Mouse (Mus musculus) small intestine, adult 2 months (tissue): Measurements from ENCODE around the gene Uba7. TPM values are rescaled to one million over a fixed set of nuclear protein-coding genes. Genes with fewer than 3 reads are reported as not detected.

Experiments
- H3K27ac ChIP-seq: fragments of 200-500 bp; 2 replicates; pipeline ENCODE4 v1.5.1; 2012; ENCODE audit warnings: low read depth, low read length, control low read depth, inconsistent platforms; ENCODE audit not compliant: insufficient read depth
- H3K27me3 ChIP-seq: fragments of 200-500 bp; 2 replicates; pipeline ENCODE4 v1.6.1; 2012; ENCODE audit warnings: mild to moderate bottlenecking, moderate library complexity, low read length, inconsistent platforms; ENCODE audit not compliant: control insufficient read depth, insufficient read depth
- H3K36me3 ChIP-seq: fragments of 200-500 bp; 2 replicates; pipeline ENCODE4 v1.6.1; 2012; ENCODE audit warnings: mild to moderate bottlenecking, low read length, control low read depth, inconsistent platforms; ENCODE audit not compliant: control insufficient read depth, insufficient read depth
- H3K4me1 ChIP-seq: fragments of 200-500 bp; 2 replicates; pipeline ENCODE4 v1.6.1; 2012; ENCODE audit warnings: low read length, inconsistent platforms, mixed read lengths; ENCODE audit not compliant: control insufficient read depth, insufficient read depth, insufficient read length
- H3K4me3 ChIP-seq: fragments of 200-500 bp; 2 replicates; pipeline ENCODE4 v1.5.1; 2012; ENCODE audit warnings: low read depth, mild to moderate bottlenecking, control low read depth, inconsistent platforms, low read length, moderate library complexity
- CTCF ChIP-seq: fragments of 200-500 bp; IDR thresholded peaks from 2 replicates; pipeline ENCODE4 v1.5.1; 2012; ENCODE audit warnings: low read depth, mild to moderate bottlenecking, control low read depth, inconsistent platforms, low read length, moderate library complexity, mixed read lengths; ENCODE audit not compliant: insufficient replicate concordance, insufficient read length; ENCODE audit errors: extremely low read depth
- POLR2A ChIP-seq: fragments of 200-500 bp; IDR thresholded peaks from 2 replicates; pipeline ENCODE4 v1.6.1; 2012; ENCODE audit warnings: low read depth, mild to moderate bottlenecking, control low read depth, inconsistent platforms, low read length, moderate library complexity
- WGBS: fragments of 180-500 bp; shearing (Covaris S2); methylation state at CpG from one replicate; pipeline ENCODE4 v1.1.7; 2018; 5-methylcytosine and 5-hydroxymethylcytosine counted together
- polyA plus RNA-seq: library from polyadenylated mRNA; depleted of rRNA; stranded (reverse); fragments of >200 nt; gene quantifications from 2 replicates; pipeline ENCODE4 v1.2.3, GENCODE M21; 2012

Gene Uba7
- polyA plus RNA-seq, 1 experiment = 131 TPM

GRCm38 (mm10) chr9:107962916-107963315 lies 12.4 kb upstream of the Uba7 start:
- Histone ChIP-seq H3K27me3 (no peaks in the 10 kb centered on the region), H3K27ac (no peak overlapping the region), H3K36me3 (no peaks in the 10 kb centered on the region), H3K4me3 (no peak overlapping the region), H3K4me1 (no peaks in the 10 kb centered on the region)
- 98% methylated on average over 9 of the region's 9 CpGs for WGBS
- TF ChIP-seq CTCF (no peak), POLR2A (no peak)

DNA sequence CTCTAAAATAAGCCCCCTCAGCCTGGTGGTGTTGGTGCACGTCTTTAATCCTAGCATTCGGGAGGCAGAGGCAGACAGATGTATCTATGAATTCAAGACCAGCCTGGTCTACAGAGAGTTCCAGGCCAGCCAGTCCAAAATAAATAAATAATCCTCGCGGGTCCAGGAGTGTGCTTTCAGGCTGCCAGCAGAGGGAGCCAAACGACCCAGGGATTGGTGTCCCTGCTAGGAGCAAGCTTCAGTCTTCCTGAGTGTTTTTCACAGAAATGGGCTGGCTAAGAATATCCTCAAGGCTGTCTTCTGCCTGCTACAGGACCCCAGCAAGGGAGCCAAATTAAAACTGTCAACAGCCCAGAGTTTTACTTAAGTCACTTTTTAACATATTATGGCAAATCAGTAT lies 11.6 kb upstream of the Uba7 start:
- Histone ChIP-seq H3K4me3 (no peak overlapping the region), H3K4me1 (no peaks in the 10 kb centered on the region), H3K36me3 (no peaks in the 10 kb centered on the region), H3K27me3 (no peaks in the 10 kb centered on the region), H3K27ac (no peak overlapping the region)
- 18% methylated on average over 5 of the region's 5 CpGs for WGBS
- TF ChIP-seq CTCF = peak; percentile 98
- no peak for TF ChIP-seq POLR2A

DNA sequence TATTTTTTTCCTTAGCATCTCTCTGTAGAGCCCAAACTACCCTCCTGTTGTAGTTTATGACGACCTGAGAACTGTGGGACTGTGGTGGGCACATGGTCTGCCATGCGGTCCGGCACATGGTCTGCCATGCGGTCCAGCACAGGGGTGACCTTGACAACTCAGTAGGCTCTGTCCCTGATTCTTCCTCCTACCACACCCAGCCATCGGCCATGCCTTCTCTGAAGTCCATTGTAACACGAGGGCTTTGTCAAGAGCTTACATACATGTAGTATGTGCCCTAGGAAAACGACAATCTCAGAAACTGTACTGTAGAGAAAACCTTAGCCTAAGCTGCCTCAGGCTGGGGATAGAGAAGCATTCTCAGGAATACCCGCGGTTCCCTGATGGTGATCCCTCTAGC lies 10.6 kb upstream of the Uba7 start:
- no peaks in the 10 kb centered on the region for H3K27me3 ChIP-seq
- no peaks in the 10 kb centered on the region for H3K36me3 ChIP-seq
- WGBS = 91% methylated on average over 9 of the region's 9 CpGs
- H3K4me3 ChIP-seq = no peak overlapping the region
- H3K27ac ChIP-seq = no peak overlapping the region
- no peaks in the 10 kb centered on the region for H3K4me1 ChIP-seq
- TF ChIP-seq POLR2A = no peak
- no peak for TF ChIP-seq CTCF

- H3K36me3 ChIP-seq = no peaks in the 10 kb centered on the region
- TF ChIP-seq CTCF (no peak), POLR2A (no peak)
- no peak overlapping the region for H3K4me3 ChIP-seq
- 86% methylated on average over 10 of the region's 10 CpGs for WGBS
- H3K27me3 ChIP-seq = no peaks in the 10 kb centered on the region
- peaks cover 4% of the 10 kb centered on the region; the same call in 1 of the 2 replicates for H3K4me1 ChIP-seq
- H3K27ac ChIP-seq = no peak overlapping the region
Observed at GRCm38 (mm10) chr9:107966676-107967075, 8.6 kb upstream of the Uba7 start.

DNA sequence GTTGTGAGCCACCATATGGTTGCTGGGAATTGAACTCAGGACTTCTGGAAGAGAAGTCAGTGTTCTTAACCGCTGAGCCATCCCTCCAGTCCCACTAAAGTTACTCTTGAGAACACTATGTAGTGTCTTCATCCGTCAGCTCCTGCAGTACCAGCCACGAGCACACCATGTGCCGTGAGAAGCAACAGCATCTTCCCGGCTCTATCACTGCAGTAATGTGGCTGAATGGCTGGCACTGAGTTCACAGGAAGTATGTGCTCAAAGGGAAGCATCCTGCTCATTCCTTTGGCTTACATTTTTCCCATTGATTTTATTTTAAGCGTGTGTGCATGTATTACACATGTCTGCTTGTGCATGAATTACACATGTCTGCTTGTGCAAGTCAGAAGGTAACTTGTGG lies 7.9 kb upstream of the Uba7 start:
- H3K4me3 ChIP-seq = no peak overlapping the region
- H3K27me3 ChIP-seq = no peaks in the 10 kb centered on the region
- H3K4me1 ChIP-seq = peaks cover 4% of the 10 kb centered on the region; the same call in 1 of the 2 replicates
- no peak for TF ChIP-seq POLR2A
- TF ChIP-seq CTCF = no peak
- H3K36me3 ChIP-seq = no peaks in the 10 kb centered on the region
- 82% methylated on average over 6 of the region's 6 CpGs for WGBS
- no peak overlapping the region for H3K27ac ChIP-seq

GRCm38 (mm10) chr9:107968531-107968930 lies 6.8 kb upstream of the Uba7 start:
- H3K27ac ChIP-seq = no peak overlapping the region
- no peak overlapping the region for H3K4me3 ChIP-seq
- TF ChIP-seq POLR2A (no peak), CTCF (no peak)
- no peaks in the 10 kb centered on the region for H3K36me3 ChIP-seq
- no peaks in the 10 kb centered on the region for H3K27me3 ChIP-seq
- peaks cover 4% of the 10 kb centered on the region; the same call in 1 of the 2 replicates for H3K4me1 ChIP-seq
- 94% methylated on average over 7 of the region's 7 CpGs for WGBS

- Histone ChIP-seq H3K27me3 (no peaks in the 10 kb centered on the region), H3K4me3 (no peak overlapping the region), H3K4me1 (peaks cover 10% of the 10 kb centered on the region; the same call in 1 of the 2 replicates), H3K27ac (no peak overlapping the region), H3K36me3 (no peaks in the 10 kb centered on the region)
- 90% methylated on average over 5 of the region's 5 CpGs for WGBS
- TF ChIP-seq POLR2A = no peak
- TF ChIP-seq CTCF = no peak
Observed at GRCm38 (mm10) chr9:107970311-107970710, 5.0 kb upstream of the Uba7 start.
